Mouse (Mus musculus): ENCODE measurements around the gene Bcr. TPM values are rescaled to one million over a fixed set of nuclear protein-coding genes. Genes with fewer than 3 reads are reported as not detected.

The Bcr gene
- 51.8 and 51.9 TPM in 2 replicates for polyA plus RNA-seq (2012; rRNA removed)

DNA sequence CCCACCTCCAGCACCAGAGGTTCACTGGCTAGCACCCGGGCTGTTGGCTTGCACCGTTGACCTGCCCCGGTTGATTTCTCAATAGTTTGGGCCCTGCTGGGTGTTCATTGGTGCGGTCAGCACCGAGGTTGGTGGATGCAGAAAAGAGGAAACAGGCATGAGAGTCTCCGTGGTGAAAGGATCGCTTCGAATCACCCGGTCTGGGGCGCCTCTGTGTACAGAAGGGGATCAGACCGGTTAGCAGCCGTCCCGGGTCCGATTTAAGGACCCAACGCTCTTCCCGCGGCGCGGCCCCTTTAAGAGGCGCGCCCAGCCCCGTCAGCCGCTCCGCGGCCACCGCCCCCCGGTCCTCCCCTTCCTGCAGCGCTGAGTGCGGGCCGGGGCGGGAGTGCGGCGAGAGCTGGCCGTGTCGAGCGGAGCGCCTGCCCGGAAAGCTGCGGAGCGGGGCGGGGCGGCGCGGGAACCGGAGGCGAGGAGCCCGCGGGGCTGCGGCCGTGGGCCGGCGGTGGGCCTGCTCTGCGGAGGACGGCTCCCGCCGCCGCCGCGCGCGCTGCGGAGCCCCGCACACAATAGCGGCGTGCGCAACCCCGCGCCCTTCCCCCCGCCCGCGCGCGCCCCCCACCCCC is at the start of gene Bcr:
Bcr (plus strand) TSS at position 376 of the 626 bp plus-strand sequence.
- H3K4me1 ChIP-seq (ENCODE audit: control insufficient read depth, insufficient read depth, low read length), result peaks cover 12% of the 10 kb centered on the region
- peak; percentile 81 for DNase-seq
- 1% methylated on average over 73 of the region's 73 CpGs for WGBS
- H3K4me3 ChIP-seq (replicated peaks; ENCODE audit: extremely low read depth, low read depth, low read length), result peak within 1 kb of the TSS; percentile 75
- TF ChIP-seq POLR2A (IDR thresholded peaks at IDR 0.05; ENCODE audit: borderline replicate concordance, extremely low read depth, low read depth, low read length) (peak; percentile 67; the same call in 1 of the 2 replicates), CTCF (IDR thresholded peaks at IDR 0.05; ENCODE audit: insufficient read depth, low read length) (no peak)

DNA sequence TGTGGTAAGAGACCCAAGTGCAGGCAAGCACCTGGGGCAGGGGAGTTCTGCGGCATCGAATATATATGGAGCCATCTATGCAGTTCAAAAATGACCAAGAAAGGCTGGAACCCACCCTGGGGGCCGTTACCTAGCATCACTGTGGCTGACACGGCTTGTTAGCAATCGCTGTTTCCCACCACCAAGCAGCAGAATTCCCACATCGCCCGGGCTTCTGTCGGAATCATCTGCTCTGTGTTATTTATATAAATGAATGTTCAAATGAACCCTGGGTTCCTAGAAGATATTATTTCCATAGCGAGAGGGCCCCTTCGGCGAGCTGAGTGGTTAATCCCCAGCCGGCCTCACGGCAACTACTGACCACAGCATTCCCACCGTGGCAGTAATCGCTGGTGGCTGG is 49.7 kb upstream of the Bcr start:
- no peak for DNase-seq
- Histone ChIP-seq H3K4me1 (ENCODE audit: control insufficient read depth, insufficient read depth, low read length) (no peaks in the 10 kb centered on the region), H3K4me3 (replicated peaks; ENCODE audit: extremely low read depth, low read depth, low read length) (no peak overlapping the region)
- 91% methylated on average over 15 of the region's 15 CpGs for WGBS
- TF ChIP-seq POLR2A (IDR thresholded peaks at IDR 0.05; ENCODE audit: borderline replicate concordance, extremely low read depth, low read depth, low read length), result no peak
- TF ChIP-seq CTCF (IDR thresholded peaks at IDR 0.05; ENCODE audit: insufficient read depth, low read length), result no peak

DNA sequence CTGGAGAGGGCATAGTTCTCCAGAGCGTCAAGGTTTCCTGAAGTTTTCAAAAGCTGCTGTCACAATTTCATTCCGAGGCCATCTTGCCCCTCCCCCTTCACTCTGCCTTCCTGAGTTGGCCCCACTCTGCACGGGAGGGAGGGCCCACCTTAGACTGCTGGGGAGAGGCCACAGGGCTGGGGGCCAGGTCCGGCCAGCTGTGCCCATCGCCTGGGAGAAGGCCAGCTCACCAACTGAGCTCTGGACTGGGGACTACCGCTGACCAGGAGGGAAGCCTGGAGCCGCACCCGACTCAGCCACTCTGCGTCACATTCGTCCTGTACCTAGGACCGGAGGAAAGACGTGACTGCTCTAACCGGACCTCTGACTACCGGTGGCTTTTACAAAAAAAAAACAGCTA is 44.9 kb upstream of the Bcr start:
- WGBS, result 60% methylated on average over 14 of the region's 14 CpGs
- Histone ChIP-seq H3K4me1 (ENCODE audit: control insufficient read depth, insufficient read depth, low read length) (no peaks in the 10 kb centered on the region), H3K4me3 (replicated peaks; ENCODE audit: extremely low read depth, low read depth, low read length) (no peak overlapping the region)
- DNase-seq, result no peak
- TF ChIP-seq CTCF (IDR thresholded peaks at IDR 0.05; ENCODE audit: insufficient read depth, low read length) (no peak), POLR2A (IDR thresholded peaks at IDR 0.05; ENCODE audit: borderline replicate concordance, extremely low read depth, low read depth, low read length) (no peak)

DNA sequence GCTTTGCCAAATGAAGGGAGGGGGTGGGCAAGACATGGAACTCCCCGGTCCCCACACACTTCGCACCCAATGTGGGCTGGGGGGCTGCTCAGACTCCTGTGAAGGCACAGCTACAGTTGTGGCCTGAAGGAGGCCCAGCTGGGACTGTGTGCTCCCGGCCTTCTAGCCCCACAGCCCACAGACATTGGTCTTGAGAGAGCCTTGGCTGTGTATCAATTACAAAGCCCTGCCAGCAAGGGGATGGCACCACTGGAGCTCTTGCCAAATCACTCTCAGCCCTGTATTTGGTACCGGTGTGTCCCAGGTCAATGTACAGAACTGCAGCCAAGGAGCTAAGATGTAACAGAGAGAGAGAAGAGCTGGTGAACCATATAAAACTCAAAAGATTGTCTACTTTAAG is 43.9 kb upstream of the Bcr start:
- TF ChIP-seq CTCF (IDR thresholded peaks at IDR 0.05; ENCODE audit: insufficient read depth, low read length), result no peak
- no peak for TF ChIP-seq POLR2A (IDR thresholded peaks at IDR 0.05; ENCODE audit: borderline replicate concordance, extremely low read depth, low read depth, low read length)
- WGBS, result 77% methylated on average over 4 of the region's 4 CpGs
- no peak overlapping the region for H3K4me3 ChIP-seq (replicated peaks; ENCODE audit: extremely low read depth, low read depth, low read length)
- no peak for DNase-seq
- H3K4me1 ChIP-seq (ENCODE audit: control insufficient read depth, insufficient read depth, low read length), result no peaks in the 10 kb centered on the region

DNA sequence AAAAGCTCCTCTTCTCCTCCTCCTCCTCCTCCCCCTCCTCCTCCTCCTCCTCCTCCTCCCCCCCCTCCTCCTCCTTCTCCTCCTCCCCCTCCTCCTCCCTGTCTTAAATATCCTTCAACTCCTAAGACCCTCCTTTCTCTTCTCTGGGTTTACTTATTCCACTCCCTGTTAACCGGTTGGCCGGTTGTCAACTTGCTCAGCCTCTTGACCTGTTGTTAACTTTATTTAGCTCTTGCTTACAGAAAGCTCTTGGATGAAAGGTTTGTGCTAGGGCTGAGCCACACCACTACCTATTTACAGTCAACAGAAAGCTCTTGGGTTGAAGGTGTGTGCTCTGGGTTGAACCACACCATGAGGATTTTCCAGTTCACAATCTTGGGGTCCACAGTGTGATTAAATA is 40.1 kb upstream of the Bcr start:
- DNase-seq, result peak; percentile 29
- no peaks in the 10 kb centered on the region for H3K4me1 ChIP-seq (ENCODE audit: control insufficient read depth, insufficient read depth, low read length)
- no peak overlapping the region for H3K4me3 ChIP-seq (replicated peaks; ENCODE audit: extremely low read depth, low read depth, low read length)
- WGBS, result 50% methylated on average over 2 of the region's 2 CpGs
- TF ChIP-seq CTCF (IDR thresholded peaks at IDR 0.05; ENCODE audit: insufficient read depth, low read length), result no peak
- TF ChIP-seq POLR2A (IDR thresholded peaks at IDR 0.05; ENCODE audit: borderline replicate concordance, extremely low read depth, low read depth, low read length), result no peak

DNA sequence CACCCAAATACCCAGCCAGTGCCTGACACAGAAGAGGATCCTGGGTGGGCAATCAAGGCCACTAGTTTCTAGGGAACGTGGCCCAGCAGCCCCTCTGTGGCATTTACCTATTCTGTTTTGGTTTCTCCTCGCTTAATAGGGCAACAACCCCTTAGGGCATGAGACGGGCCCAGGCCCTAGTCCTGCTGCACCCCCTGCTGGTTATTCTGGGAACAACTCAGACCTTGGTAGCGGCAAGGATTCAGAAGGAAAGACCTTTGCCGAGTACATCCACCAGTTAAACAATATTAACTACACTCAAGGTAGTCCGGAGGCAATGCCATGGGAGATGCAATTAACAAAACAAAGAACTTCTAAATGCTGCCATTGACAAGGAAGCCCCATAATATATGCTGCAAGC is 39.3 kb upstream of the Bcr start:
- H3K4me1 ChIP-seq (ENCODE audit: control insufficient read depth, insufficient read depth, low read length), result no peaks in the 10 kb centered on the region
- no peak overlapping the region for H3K4me3 ChIP-seq (replicated peaks; ENCODE audit: extremely low read depth, low read depth, low read length)
- no peak for TF ChIP-seq POLR2A (IDR thresholded peaks at IDR 0.05; ENCODE audit: borderline replicate concordance, extremely low read depth, low read depth, low read length)
- peak; percentile 75 for TF ChIP-seq CTCF (IDR thresholded peaks at IDR 0.05; ENCODE audit: insufficient read depth, low read length)
- 11% methylated on average over 6 of the region's 6 CpGs for WGBS
- peak; percentile 77 for DNase-seq

DNA sequence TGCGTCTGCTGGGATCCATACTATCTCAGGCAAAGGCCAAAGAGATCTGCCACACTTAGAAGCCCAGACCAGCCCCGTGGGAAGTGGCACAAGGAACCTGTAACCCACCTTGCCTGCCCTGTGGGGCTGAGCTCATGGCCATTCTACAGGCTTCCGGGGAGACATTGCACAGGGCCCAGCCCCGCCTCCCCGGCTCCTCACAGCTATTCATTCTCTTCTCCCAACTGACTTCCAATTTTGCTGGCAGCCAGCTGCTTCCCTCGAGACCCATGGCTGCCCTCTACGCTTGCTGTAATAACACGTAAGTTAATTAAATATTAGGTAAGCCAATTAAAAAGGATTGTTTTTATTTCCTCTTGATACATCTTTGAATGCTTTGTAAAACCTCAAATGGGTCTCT is 33.9 kb upstream of the Bcr start:
- Histone ChIP-seq H3K4me3 (replicated peaks; ENCODE audit: extremely low read depth, low read depth, low read length) (no peak overlapping the region), H3K4me1 (ENCODE audit: control insufficient read depth, insufficient read depth, low read length) (no peaks in the 10 kb centered on the region)
- no peak for DNase-seq
- TF ChIP-seq POLR2A (IDR thresholded peaks at IDR 0.05; ENCODE audit: borderline replicate concordance, extremely low read depth, low read depth, low read length) (no peak), CTCF (IDR thresholded peaks at IDR 0.05; ENCODE audit: insufficient read depth, low read length) (no peak)
- 66% methylated on average over 8 of the region's 8 CpGs for WGBS

DNA sequence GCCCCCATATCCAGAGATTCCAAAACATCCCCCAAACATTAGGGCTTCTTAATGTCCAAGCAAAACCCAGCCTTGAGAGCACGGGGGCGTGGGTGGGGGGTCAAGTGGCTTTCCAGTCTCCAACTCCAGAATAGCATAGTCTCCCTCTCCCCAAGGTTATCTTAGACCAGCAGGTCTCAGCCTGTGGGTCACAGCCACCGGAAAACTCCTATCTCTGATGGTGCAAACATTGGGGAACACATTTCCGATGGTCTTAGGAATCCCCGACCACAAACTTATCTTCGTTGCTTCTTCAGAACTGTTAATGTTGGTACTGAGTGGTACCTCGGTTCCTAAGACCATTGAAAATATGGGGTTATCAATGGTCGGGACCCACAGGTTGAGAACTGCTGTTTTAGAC is 31.6 kb upstream of the Bcr start:
- no peak for DNase-seq
- no peaks in the 10 kb centered on the region for H3K4me1 ChIP-seq (ENCODE audit: control insufficient read depth, insufficient read depth, low read length)
- TF ChIP-seq CTCF (IDR thresholded peaks at IDR 0.05; ENCODE audit: insufficient read depth, low read length) (no peak), POLR2A (IDR thresholded peaks at IDR 0.05; ENCODE audit: borderline replicate concordance, extremely low read depth, low read depth, low read length) (no peak)
- WGBS, result 70% methylated on average over 8 of the region's 8 CpGs
- no peak overlapping the region for H3K4me3 ChIP-seq (replicated peaks; ENCODE audit: extremely low read depth, low read depth, low read length)

DNA sequence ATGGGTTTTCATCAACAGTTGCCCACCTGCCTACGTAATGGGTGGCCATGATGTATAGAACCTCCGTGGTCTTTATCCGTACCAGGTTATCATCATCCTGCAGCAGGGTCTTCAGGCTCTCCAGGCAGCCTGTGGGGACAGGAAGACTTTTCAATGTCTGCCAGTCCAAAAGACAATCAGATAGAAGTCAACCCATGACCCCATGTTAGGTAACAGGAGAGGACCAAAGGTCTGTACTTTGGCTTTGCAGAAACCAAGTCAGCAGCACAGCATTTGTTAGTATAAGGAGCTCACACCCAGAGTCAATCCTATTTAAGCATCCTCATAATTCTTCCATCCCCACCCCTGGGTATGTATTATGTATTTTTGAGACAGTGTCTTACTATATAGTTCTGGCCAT is 30.7 kb upstream of the Bcr start:
- DNase-seq, result no peak
- 92% methylated on average over 3 of the region's 3 CpGs for WGBS
- TF ChIP-seq POLR2A (IDR thresholded peaks at IDR 0.05; ENCODE audit: borderline replicate concordance, extremely low read depth, low read depth, low read length) (no peak), CTCF (IDR thresholded peaks at IDR 0.05; ENCODE audit: insufficient read depth, low read length) (no peak)
- Histone ChIP-seq H3K4me1 (ENCODE audit: control insufficient read depth, insufficient read depth, low read length) (no peaks in the 10 kb centered on the region), H3K4me3 (replicated peaks; ENCODE audit: extremely low read depth, low read depth, low read length) (no peak overlapping the region)

DNA sequence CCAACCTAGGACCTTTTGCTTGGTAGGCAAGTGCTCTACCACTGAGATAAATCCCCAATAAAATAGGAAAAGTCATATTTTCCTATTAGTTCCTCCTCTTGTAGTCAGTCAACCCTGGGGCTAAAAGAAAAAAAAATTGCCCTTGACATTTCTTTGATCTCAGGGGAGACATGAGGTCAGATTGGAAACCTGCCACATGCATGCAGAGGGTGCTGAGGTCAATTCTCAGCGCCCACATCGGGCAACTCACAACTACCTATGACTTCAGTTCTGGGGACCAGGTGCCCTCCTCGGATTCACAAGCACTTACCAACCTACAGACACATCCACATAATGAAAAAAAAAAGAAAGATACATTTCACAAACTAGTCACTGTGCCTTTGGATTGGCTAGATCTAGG is 30.2 kb upstream of the Bcr start:
- 75% methylated on average over 3 of the region's 3 CpGs for WGBS
- no peak for DNase-seq
- TF ChIP-seq CTCF (IDR thresholded peaks at IDR 0.05; ENCODE audit: insufficient read depth, low read length), result no peak
- TF ChIP-seq POLR2A (IDR thresholded peaks at IDR 0.05; ENCODE audit: borderline replicate concordance, extremely low read depth, low read depth, low read length), result no peak
- H3K4me3 ChIP-seq (replicated peaks; ENCODE audit: extremely low read depth, low read depth, low read length), result no peak overlapping the region
- no peaks in the 10 kb centered on the region for H3K4me1 ChIP-seq (ENCODE audit: control insufficient read depth, insufficient read depth, low read length)
